8 mouse cellular contexts compared by ENCODE assay signal in the genomic region with DNA sequence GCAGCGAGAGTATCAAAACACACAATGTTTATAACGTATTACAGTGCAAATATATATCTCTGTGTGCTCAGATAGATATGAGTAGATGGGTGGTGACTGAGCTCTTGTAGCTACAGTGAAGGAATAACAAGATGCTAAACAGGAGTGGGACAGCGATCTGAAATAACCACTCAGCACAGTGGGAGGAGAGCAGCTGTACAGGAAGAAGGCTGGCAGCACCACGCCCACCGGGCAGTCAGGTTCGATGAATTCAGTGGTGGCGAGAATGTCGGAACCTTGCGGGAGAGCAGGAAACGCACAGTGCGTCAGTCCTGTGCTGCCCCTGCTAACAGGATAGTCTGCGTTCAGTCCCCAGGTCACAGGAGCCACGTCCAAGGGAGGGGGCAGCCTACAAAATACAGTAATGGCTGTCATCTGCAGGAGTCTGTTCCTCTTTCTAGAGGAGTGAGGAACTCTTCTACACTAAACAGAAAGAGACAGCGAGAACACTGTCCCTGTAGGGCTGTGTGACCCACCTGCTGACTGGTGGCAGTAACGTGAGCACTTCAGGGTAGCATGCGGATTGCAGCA. TPM values are rescaled to one million over a fixed set of nuclear protein-coding genes. Genes with fewer than 3 reads are reported as not detected.
DNase-seq lines count a peak whose midpoint lies in the region; ATAC-seq and TF ChIP-seq lines count a peak whose summit lies in the region.
"Had no signal": no experiment of that assay in that cellular context is flagged by ENCODE, and none has a peak within 500 bp of the region (broad histone marks: within the 10 kb centered on the region; RNA-seq: fewer than 3 reads in every experiment).

No protein-coding gene starts in this region.

- ATAC-seq in CD4-positive, CD25-positive, alpha-beta regulatory T cell, adult 4 months, result peak; percentile 82

- TF ChIP-seq CTCF in left cerebral cortex, adult 2 months (IDR thresholded peaks at IDR 0.05), result no peak

- peak overlapping the region; percentile 50; the same call in 1 of the 2 replicates for H3K27ac ChIP-seq in left cerebral cortex, adult 2 months

- intact Hi-C loops in left cerebral cortex, adult 2 months (cut with DNase I), result no loop called here

- H3K4me3 ChIP-seq in left cerebral cortex, adult 2 months, result no peak overlapping the region
- H3K4me3 ChIP-seq: myocyte had no signal

- peak; percentile 38 to 39 for DNase-seq in B cell, adult 2 months
- peak in 1 of 2 experiments; percentile 60 for DNase-seq in left cerebral cortex, adult 2 months (ENCODE audit: extremely low spot score in 1 of 2, low spot score in 2 of 2)
- peak; percentile 55 to 74 for DNase-seq in right cerebral cortex, adult 2 months (ENCODE audit: low spot score in 2 of 2)
- no peak for DNase-seq in adrenal gland, postnatal 36 days
- no peak for DNase-seq in Muller cell, postnatal 12 days (ENCODE audit: inconsistent ontology term)
- no peak for DNase-seq in c-Kit-positive CD71-positive TER-119-positive erythroid progenitor cells, embryonic 14.5 days (ENCODE audit: low spot score)

RNA-seq across cellular contexts. Expression of a gene that starts 32.3 kb away (rescaled TPM):
- not detected for polyA plus RNA-seq in CD4-positive, CD25-positive, alpha-beta regulatory T cell, adult 4 months (2017; shearing (Covaris generic))
- total RNA-seq in left cerebral cortex, adult 2 months (2021), result 100 to 1,000 TPM; 200 to 236 TPM
- total RNA-seq in adrenal gland, postnatal 36 days (2021), result 10 to 100 TPM; 38.5 to 94.6 TPM

RNA-seq across cellular contexts. Expression of a gene that starts 38.0 kb away (rescaled TPM):
- 10 to 100 TPM; 30.9 to 41.6 TPM for polyA plus RNA-seq in CD4-positive, CD25-positive, alpha-beta regulatory T cell, adult 4 months (2017; shearing (Covaris generic))
- total RNA-seq in left cerebral cortex, adult 2 months (2021), result 10 to 100 TPM; 95.9 to 98.5 TPM
- total RNA-seq in adrenal gland, postnatal 36 days (2021), result 10 to 100 TPM; 22.7 to 32.2 TPM

Comparison
In these comparisons a context has a peak if more than half of its experiments do, and no peak if none do; other contexts are left out.
1. DNase-seq: peak in B cell, adult 2 months (2 of 2) and right cerebral cortex, adult 2 months (2 of 2); none in adrenal gland, postnatal 36 days (0 of 2), Muller cell, postnatal 12 days (single experiment) and c-Kit-positive CD71-positive TER-119-positive erythroid progenitor cells, embryonic 14.5 days (single experiment).